Mouse (Mus musculus) spleen, postnatal 0 days (tissue): ENCODE results near the gene Cst9. TPM values are rescaled to one million over a fixed set of nuclear protein-coding genes. Genes with fewer than 3 reads are reported as not detected.

Experiments
- polyA plus RNA-seq: library from polyadenylated mRNA; unstranded; fragments of >200 nt; fragmentation: Nextera tagmentation; extraction: Ambion mirVana; gene quantifications from 2 replicates; pipeline ENCODE4 v1.2.1, GENCODE M21; 2015

Gene Cst9
- 0.31 and 0.73 TPM in 2 replicates for polyA plus RNA-seq

DNA sequence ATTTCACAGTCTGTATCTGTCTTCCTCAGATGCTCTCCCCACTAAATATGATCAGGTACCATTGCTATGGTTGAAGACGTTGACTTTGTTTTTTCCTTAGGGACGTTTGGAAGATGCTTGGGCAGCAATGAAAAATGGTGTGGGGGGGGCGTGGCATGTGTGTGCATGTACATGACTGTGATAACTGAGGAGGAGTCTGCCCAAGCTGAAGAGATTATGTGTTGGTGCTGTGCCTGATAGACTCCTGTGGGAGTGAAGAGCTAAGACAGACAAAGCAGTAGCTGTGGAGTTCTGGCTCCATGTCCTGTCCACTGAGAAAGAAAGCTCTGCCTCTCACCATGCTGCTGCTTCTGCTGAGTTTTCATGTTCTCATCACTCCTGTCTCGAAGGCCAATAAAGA, at the start of gene Cst9:
TSS of gene Cst9 (plus strand) at position 236 of the 400 bp plus-strand sequence.

DNA sequence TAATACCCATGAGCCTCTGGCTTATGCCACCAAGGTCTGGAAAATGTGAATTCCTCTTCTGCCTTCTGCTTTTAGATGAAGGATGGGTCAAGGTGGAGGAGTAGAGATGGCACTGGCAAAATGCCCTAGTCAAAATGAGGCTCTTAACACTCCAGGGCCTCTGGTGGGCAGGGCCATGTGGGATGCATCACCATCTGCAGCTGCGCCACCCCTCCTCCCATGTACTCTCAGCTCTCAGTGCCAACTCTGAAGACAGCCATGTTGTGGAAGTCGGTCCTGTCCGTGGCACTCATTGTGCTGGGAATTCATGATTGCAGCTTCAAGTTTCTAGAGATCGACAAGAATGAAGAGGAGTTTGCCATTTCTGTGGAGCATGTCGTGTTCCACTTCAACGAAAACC, 45.8 kb upstream of the Cst9 start, which contains the start of gene Cst12:
TSS of gene Cst12 (plus strand) at position 220 of the 400 bp plus-strand sequence.

DNA sequence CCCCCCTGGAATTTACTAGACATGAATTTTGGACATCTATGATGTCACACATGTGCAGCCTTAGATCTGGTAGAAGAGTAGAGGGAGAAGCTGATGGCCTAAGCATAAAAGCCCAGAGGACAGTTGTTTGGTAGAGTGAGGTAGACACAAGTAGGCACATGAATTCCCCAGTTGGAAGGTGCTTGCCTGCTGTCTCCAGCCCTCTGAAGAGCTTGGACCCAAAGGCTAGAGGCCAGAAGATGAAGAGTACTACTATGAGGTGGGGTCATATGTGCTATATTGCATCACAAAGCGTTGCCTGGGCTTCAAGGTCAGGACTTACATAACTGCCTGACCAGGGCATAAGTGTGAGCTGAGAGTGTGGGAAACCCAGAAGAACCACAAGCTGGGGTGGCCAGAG, 36.5 kb upstream of the Cst9 start, which contains the start of gene Cst8:
TSS of gene Cst8 (plus strand) at position 301 of the 400 bp plus-strand sequence.

DNA sequence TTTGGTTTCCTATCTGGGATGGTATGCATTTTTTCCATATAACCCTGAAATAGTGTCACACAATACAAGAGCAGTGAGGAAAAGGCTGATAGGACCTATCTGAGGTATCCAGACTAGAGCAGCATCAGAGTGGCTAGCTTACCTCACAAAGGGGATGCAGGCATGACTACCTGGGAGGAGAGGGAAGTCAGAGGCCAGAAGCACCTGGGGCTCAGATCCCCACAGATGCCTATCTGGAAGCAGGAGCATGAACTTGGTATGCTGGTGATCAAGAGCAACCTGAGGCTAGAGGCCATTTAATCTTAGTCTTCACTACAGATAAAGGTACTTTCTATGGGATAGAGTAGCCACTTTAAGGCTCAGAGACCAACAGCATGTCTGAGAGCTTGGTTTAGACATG, 15.0 kb upstream of the Cst9 start, which contains the start of gene Cst13:
TSS of gene Cst13 (plus strand) at position 173 of the 400 bp plus-strand sequence.

DNA sequence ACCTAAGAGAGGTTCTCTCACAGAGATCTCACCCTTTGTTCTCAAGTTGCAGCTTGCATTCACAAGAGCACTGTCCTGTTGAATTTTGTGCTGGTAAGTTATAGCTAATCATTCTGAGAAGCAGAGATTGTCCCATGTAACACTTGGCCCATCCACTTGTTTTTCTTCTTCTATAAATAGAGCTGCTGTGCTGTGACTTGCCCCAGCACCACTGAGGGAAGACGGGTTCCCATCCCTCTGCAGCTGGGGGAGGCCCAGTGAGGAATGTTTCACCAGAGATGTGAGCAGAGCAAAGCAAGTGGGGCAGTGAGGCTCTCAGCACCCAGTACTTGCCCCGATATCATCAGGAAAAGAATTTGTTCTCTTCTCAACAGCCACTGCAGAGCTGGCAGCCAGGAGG, 30.0 kb downstream of the Cst9 start, which contains the start of gene 9230104L09Rik:
TSS of gene 9230104L09Rik (minus strand) at position 73 of the 400 bp plus-strand sequence.

DNA sequence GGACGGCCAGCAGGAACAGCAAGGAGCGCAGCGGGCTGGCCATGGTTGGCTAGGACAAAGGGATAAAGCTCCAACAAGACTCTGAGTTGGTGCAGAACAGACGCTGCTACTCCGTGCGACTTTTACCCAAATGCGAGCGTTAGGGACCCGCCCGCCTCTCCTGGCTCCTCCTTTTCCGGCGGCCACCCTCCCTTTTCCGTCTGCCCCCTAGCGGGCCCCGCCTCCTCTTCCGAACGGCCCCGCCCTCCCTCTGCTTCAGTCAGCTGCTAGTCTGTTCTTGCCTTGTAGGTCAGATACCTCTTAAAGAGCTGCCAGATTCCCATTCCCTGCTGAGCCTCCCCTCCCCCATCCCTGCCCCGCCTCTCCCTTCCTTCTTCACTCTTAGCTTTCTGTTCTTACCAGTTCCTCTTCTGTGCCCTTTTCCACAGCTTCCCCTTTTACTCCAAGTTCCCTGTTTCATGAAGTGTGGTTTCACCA, 40.4 kb downstream of the Cst9 start, which contains the start of gene Cst3:
TSS of gene Cst3 (minus strand) at position 358 of the 477 bp plus-strand sequence.

Other genes with a start within 250 kb of the Cst9 start
- 75.2 and 80.6 TPM in 2 replicates for gene Nxt1, start 162.5 kb upstream of the Cst9 start, polyA plus RNA-seq
- 6.9 and 8.1 TPM in 2 replicates for gene Gzf1, start 154.1 kb upstream of the Cst9 start, polyA plus RNA-seq
- gene Napb, start 102.7 kb upstream of the Cst9 start, polyA plus RNA-seq, result 0.45 and 0.70 TPM in 2 replicates
- not detected in 2 replicates for gene Cstl1, start 84.8 kb upstream of the Cst9 start, polyA plus RNA-seq
- gene Cst11, start 63.6 kb upstream of the Cst9 start, polyA plus RNA-seq, result not detected in 2 replicates
- not detected in 2 replicates for gene 8030411F24Rik, start 53.1 kb upstream of the Cst9 start, polyA plus RNA-seq
- not detected in 2 replicates for gene Cst12, start 45.8 kb upstream of the Cst9 start, polyA plus RNA-seq
- not detected in 2 replicates for gene Cst8, start 36.4 kb upstream of the Cst9 start, polyA plus RNA-seq
- gene Cst13, start 15.1 kb upstream of the Cst9 start, polyA plus RNA-seq, result not detected in 2 replicates
- gene 9230104L09Rik, start 29.9 kb downstream of the Cst9 start, polyA plus RNA-seq, result not detected in 2 replicates
- 328 and 437 TPM in 2 replicates for gene Cst3, start 40.5 kb downstream of the Cst9 start, polyA plus RNA-seq
- not detected in 2 replicates for gene Gm1330, start 168.1 kb downstream of the Cst9 start, polyA plus RNA-seq
- not detected in 2 replicates for gene Gm10750, start 182.1 kb downstream of the Cst9 start, polyA plus RNA-seq